Mouse (Mus musculus): Measurements from ENCODE around the gene Rapsn. TPM values are rescaled to one million over a fixed set of nuclear protein-coding genes. Genes with fewer than 3 reads are reported as not detected.
"Not testable (repeated sequence)": the region's sequence is repeated elsewhere in the genome, so short reads cannot be mapped to it uniquely, and the experiment has no call there.

The Rapsn gene
- total and polyA plus RNA-seq, 2 experiments from 2014 or later = 32.6 to 62.0 TPM

- H3K9ac ChIP-seq (replicated peaks; ENCODE audit: low read depth, low read length) = no peak overlapping the region
- no peak for ATAC-seq (ENCODE audit: insufficient read depth, low read depth)
Measured at GRCm38 (mm10) chr2:91042651-91043398, 7.4 kb downstream of the Rapsn start.

DNA sequence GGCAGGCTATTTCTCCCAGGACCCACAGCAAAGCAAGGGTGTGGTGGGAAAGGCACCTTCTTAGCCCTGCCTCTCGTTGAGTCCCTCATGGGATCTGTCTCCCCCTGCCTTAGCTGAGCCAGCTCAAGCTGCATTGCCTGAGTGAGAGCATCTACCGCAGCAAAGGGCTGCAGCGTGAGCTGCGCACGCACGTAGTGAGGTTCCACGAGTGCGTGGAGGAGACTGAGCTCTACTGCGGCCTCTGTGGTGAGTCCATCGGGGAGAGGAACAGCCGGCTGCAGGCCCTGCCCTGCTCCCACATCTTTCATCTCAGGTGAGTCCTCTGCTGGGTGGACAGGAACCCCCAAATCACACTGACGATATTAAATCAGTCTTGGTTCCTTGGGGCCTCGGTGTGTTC lies 9.3 kb downstream of the Rapsn start:
- 61% methylated on average over 13 of the region's 13 CpGs for WGBS

More at GRCm38 (mm10) chr2:91042651-91043398, 7.4 kb downstream of the Rapsn start:
- Histone ChIP-seq H3K4me3 (ENCODE audit: low read depth, low read length) (no peak overlapping the region), H3K4me2 (ENCODE audit: low read depth, low read length) (no peak overlapping the region; the same call in 1 of the 2 replicates), H3K9me3 (replicated peaks; ENCODE audit: control insufficient read depth, low read length) (no peaks in the 10 kb centered on the region), H3K36me3 (replicated peaks; ENCODE audit: control insufficient read depth, insufficient read depth, low read length) (no peaks in the 10 kb centered on the region), H3K27ac (ENCODE audit: low read depth) (no peak overlapping the region), H3K27me3 (ENCODE audit: control insufficient read depth, insufficient read depth, low read length) (no peaks in the 10 kb centered on the region), H3K4me1 (ENCODE audit: control insufficient read depth, insufficient read depth) (no peaks in the 10 kb centered on the region)
- TF ChIP-seq CTCF (IDR thresholded peaks at IDR 0.05; ENCODE audit: low read depth) (no peak), EP300 (IDR thresholded peaks at IDR 0.05; ENCODE audit: low read depth) (no peak)
- DNase-seq (ENCODE audit: low spot score) = no peak
- 70% methylated on average over 21 of the region's 21 CpGs for WGBS

GRCm38 (mm10) chr2:91045805-91046204 lies 10.4 kb downstream of the Rapsn start:
- H3K36me3 ChIP-seq (replicated peaks; ENCODE audit: control insufficient read depth, insufficient read depth, low read length); H3K4me3 ChIP-seq (ENCODE audit: low read depth, low read length); H3K4me1 ChIP-seq (ENCODE audit: control insufficient read depth, insufficient read depth); H3K27ac ChIP-seq (ENCODE audit: low read depth); H3K9ac ChIP-seq (replicated peaks; ENCODE audit: low read depth, low read length); H3K27me3 ChIP-seq (ENCODE audit: control insufficient read depth, insufficient read depth, low read length); H3K4me2 ChIP-seq (ENCODE audit: low read depth, low read length); DNase-seq (ENCODE audit: low spot score); ATAC-seq (ENCODE audit: insufficient read depth, low read depth); H3K9me3 ChIP-seq (replicated peaks; ENCODE audit: control insufficient read depth, low read length): not testable (repeated sequence)
- 87% methylated on average over 1 of the region's 1 CpGs for WGBS

More for the DNA sequence above, 9.3 kb downstream of the Rapsn start:
- Histone ChIP-seq H3K9ac (replicated peaks; ENCODE audit: low read depth, low read length) (no peak overlapping the region), H3K9me3 (replicated peaks; ENCODE audit: control insufficient read depth, low read length) (no peaks in the 10 kb centered on the region), H3K4me3 (ENCODE audit: low read depth, low read length) (no peak overlapping the region), H3K27ac (ENCODE audit: low read depth) (no peak overlapping the region), H3K4me1 (ENCODE audit: control insufficient read depth, insufficient read depth) (no peaks in the 10 kb centered on the region), H3K27me3 (ENCODE audit: control insufficient read depth, insufficient read depth, low read length) (no peaks in the 10 kb centered on the region), H3K36me3 (replicated peaks; ENCODE audit: control insufficient read depth, insufficient read depth, low read length) (no peaks in the 10 kb centered on the region), H3K4me2 (ENCODE audit: low read depth, low read length) (no peak overlapping the region)
- DNase-seq (ENCODE audit: low spot score) = no peak
- ATAC-seq (ENCODE audit: insufficient read depth, low read depth) = no peak; the same call in 1 of the 2 replicates
- TF ChIP-seq CTCF (IDR thresholded peaks at IDR 0.05; ENCODE audit: low read depth) = no peak
- no peak for TF ChIP-seq EP300 (IDR thresholded peaks at IDR 0.05; ENCODE audit: low read depth)

- H3K4me2 ChIP-seq (ENCODE audit: low read depth, low read length) = no peak overlapping the region
- WGBS = 81% methylated on average over 9 of the region's 9 CpGs
- H3K9ac ChIP-seq (replicated peaks; ENCODE audit: low read depth, low read length) = no peak overlapping the region
- DNase-seq (ENCODE audit: low spot score) (no peak), ATAC-seq (ENCODE audit: insufficient read depth, low read depth) (no peak)
- TF ChIP-seq EP300 (IDR thresholded peaks at IDR 0.05; ENCODE audit: low read depth) = no peak
- TF ChIP-seq CTCF (IDR thresholded peaks at IDR 0.05; ENCODE audit: low read depth) = no peak
- no peaks in the 10 kb centered on the region for H3K4me1 ChIP-seq (ENCODE audit: control insufficient read depth, insufficient read depth)
- no peaks in the 10 kb centered on the region for H3K9me3 ChIP-seq (replicated peaks; ENCODE audit: control insufficient read depth, low read length)
- no peak overlapping the region for H3K27ac ChIP-seq (ENCODE audit: low read depth)
- no peaks in the 10 kb centered on the region for H3K36me3 ChIP-seq (replicated peaks; ENCODE audit: control insufficient read depth, insufficient read depth, low read length)
- no peak overlapping the region for H3K4me3 ChIP-seq (ENCODE audit: low read depth, low read length)
- no peaks in the 10 kb centered on the region for H3K27me3 ChIP-seq (ENCODE audit: control insufficient read depth, insufficient read depth, low read length)
Measured at GRCm38 (mm10) chr2:91047359-91047758, 11.9 kb downstream of the Rapsn start.

DNA sequence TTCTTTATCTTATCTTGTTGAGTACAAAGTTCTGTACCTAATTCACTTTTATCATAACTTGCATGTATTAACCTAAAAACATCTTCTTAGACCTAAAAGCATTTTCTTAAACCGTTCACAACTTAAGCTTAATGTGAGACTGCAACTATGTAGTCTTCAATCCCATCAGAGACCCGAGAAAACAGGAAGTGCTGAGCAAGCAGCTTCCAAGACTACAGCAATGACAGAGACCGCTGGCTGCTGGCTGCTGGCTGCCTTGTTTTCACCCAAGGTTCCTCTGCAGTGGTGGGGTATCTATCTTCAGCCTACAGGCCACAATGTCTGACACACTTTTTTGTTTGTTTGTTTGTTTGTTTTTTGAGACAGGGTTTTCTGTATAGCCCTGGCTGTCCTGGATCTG lies 16.5 kb downstream of the Rapsn start:
- no peaks in the 10 kb centered on the region for H3K9me3 ChIP-seq (replicated peaks; ENCODE audit: control insufficient read depth, low read length)
- no peaks in the 10 kb centered on the region for H3K27me3 ChIP-seq (ENCODE audit: control insufficient read depth, insufficient read depth, low read length)
- DNase-seq (ENCODE audit: low spot score) (no peak), ATAC-seq (ENCODE audit: insufficient read depth, low read depth) (no peak)
- peaks cover 21% of the 10 kb centered on the region for H3K36me3 ChIP-seq (replicated peaks; ENCODE audit: control insufficient read depth, insufficient read depth, low read length)
- H3K27ac ChIP-seq (ENCODE audit: low read depth) = no peak overlapping the region
- H3K4me3 ChIP-seq (ENCODE audit: low read depth, low read length) = no peak overlapping the region
- peaks cover 7% of the 10 kb centered on the region for H3K4me1 ChIP-seq (ENCODE audit: control insufficient read depth, insufficient read depth)
- no peak overlapping the region for H3K9ac ChIP-seq (replicated peaks; ENCODE audit: low read depth, low read length)
- TF ChIP-seq CTCF (IDR thresholded peaks at IDR 0.05; ENCODE audit: low read depth) = no peak
- no peak for TF ChIP-seq EP300 (IDR thresholded peaks at IDR 0.05; ENCODE audit: low read depth)
- 62% methylated on average over 3 of the region's 3 CpGs for WGBS
- no peak overlapping the region for H3K4me2 ChIP-seq (ENCODE audit: low read depth, low read length)

DNA sequence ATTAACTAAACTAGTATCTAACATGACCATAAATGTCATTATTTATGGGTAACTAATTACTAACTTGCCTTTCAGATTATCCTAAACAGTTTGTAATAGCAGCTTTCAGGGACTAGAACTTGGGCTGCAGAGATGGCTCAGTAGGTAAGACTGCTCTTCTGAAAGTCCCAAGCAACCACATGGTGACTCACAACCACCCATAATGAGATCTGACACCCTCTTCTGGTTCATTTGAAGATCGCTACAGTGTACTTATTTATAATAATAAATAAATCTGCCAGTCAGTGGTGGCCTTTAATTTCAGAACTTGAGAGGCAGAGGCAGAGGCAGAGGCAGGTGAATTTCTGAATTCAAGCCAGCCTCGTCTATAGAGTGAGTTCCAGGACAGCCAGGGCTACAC lies 17.3 kb downstream of the Rapsn start:
- TF ChIP-seq CTCF (IDR thresholded peaks at IDR 0.05; ENCODE audit: low read depth) = no peak
- TF ChIP-seq EP300 (IDR thresholded peaks at IDR 0.05; ENCODE audit: low read depth) = no peak
- Histone ChIP-seq H3K4me1 (ENCODE audit: control insufficient read depth, insufficient read depth) (peaks cover 7% of the 10 kb centered on the region), H3K4me2 (ENCODE audit: low read depth, low read length) (no peak overlapping the region), H3K27me3 (ENCODE audit: control insufficient read depth, insufficient read depth, low read length) (no peaks in the 10 kb centered on the region), H3K4me3 (ENCODE audit: low read depth, low read length) (no peak overlapping the region), H3K9me3 (replicated peaks; ENCODE audit: control insufficient read depth, low read length) (no peaks in the 10 kb centered on the region), H3K27ac (ENCODE audit: low read depth) (no peak overlapping the region), H3K9ac (replicated peaks; ENCODE audit: low read depth, low read length) (no peak overlapping the region), H3K36me3 (replicated peaks; ENCODE audit: control insufficient read depth, insufficient read depth, low read length) (peaks cover 29% of the 10 kb centered on the region)
- no peak for ATAC-seq (ENCODE audit: insufficient read depth, low read depth)
- WGBS = 48% methylated on average over 2 of the region's 2 CpGs
- no peak for DNase-seq (ENCODE audit: low spot score)

All from heart, postnatal 0 days (tissue).